Mouse (Mus musculus): Measurements from ENCODE around the gene Tmem109. TPM values are rescaled to one million over a fixed set of nuclear protein-coding genes. Genes with fewer than 3 reads are reported as not detected.

Gene Tmem109
- polyA plus RNA-seq, 1 experiment from 2014 or later, result 81.0 TPM

DNA sequence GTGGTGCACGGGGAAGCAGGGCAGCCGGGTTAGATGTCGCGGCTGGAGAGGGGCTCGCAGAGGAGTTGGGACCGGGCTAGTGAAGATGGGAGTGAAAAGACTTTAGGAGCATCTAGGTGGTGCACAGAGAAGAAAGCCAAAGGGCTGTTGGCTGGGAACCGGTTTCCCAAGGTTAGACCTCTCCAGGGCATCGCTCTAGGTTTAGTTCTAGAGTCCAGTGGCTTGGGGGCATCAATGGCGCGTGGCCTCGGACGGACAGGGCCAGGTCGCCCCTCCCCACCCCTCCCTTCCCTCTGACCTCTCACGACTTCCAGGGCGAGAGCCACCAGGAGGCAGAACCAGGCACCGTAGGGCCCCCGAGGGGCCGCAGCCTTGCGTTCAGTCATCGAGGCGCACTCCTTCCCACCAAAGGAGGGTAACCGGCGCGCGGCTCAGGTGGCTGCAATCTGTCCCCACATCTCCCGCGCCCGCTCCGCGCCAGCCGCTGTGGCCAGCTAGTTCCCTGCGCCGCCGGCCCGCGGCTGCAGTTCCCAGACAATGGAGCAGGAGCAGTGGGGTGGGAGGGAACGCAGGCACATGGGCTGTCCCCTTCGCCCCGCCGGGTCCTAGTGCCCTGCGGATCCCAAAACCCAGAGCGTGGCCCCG is 12.4 kb downstream of the Tmem109 start:
- ChIA-PET CTCF (interaction anchor here (1.8 kb wide), 1 partner anchor 11 kb away, joined by 7 read pairs; no protein-coding TSS in a partner anchor), POLR2A (interaction anchor here (1.2 kb wide), 1 partner anchor 153 kb away, joined by 3 read pairs; no protein-coding TSS in a partner anchor)
- in situ Hi-C loops (cut with MboI; ENCODE audit: low pct_unique_long_range_greater_than_20kb), result no loop called here
- TF ChIP-seq CTCF (IDR thresholded peaks at IDR 0.05), result no peak
- H3K27me3 ChIP-seq, result no peaks in the 10 kb centered on the region
- ATAC-seq (peak; percentile 90), DNase-seq (ENCODE audit: low read depth, low spot score) (peak; percentile 41)

DNA sequence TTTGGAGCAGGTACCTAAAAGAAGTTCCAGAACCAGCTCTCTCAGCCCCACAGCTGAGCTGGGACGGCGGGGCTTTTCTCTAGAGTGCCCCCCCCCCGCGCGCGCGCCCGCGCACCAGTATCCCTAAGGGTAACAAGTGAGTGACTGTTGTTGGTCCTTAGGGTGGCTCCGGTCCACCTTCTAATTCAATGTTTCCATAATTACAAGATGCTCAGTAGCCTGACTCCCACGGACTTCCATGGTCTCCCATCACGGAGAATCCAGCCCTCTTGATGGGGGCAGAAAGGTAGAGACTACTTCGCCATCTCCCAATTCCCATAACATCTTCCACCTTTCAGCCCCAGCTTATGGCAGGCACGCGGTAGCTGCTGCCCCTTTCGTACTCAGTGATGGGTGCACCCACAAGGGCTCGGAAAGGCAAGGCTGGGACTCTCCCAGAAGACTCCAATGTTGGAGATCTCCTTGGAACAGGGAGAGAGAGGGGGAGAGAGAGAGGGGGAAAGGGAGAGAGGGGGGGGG is 13.1 kb downstream of the Tmem109 start:
- DNase-seq (ENCODE audit: low read depth, low spot score), result no peak
- in situ Hi-C loops (cut with MboI; ENCODE audit: low pct_unique_long_range_greater_than_20kb), result no loop called here
- no peak for TF ChIP-seq CTCF (IDR thresholded peaks at IDR 0.05)
- H3K27me3 ChIP-seq, result no peaks in the 10 kb centered on the region
- ChIA-PET POLR2A (no interaction called here), CTCF (interaction anchor here (1.1 to 1.3 kb wide), 2 partner anchors 90 to 184 kb away, joined by 3 read pairs; no protein-coding TSS in a partner anchor)
- no peak for ATAC-seq

DNA sequence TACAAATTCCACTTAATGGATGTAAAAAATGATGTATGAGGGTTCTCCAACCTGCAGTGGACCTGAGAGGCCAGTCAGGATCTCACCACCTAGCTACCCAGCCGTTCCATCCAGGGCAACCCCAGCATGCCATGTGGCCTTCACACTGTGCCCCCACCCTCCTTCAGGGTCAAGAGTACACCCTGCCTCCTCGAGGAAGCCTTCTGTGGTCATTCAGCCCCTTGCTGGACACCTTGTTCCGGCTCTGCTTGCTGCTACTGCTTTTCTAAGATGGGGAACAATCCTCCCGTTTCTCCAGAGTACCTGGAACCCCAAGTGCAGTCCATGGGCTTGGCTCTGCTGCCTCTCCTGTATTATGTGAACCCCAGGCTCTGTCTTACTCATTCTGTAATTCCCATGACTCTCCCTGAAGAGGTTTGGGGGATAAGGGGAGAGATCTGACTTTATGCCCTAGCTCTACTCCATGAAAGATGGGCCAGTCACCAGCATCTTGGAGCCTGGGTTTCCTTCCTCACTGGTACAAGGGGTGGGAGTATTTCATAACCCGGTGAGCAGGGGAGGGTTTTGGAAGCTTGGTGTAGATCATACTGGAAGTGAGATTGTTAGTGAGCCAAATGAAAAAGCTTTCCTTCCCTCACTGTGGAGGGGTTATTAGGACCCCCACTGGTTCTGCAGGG is 13.7 kb downstream of the Tmem109 start:
- no peaks in the 10 kb centered on the region for H3K27me3 ChIP-seq

DNA sequence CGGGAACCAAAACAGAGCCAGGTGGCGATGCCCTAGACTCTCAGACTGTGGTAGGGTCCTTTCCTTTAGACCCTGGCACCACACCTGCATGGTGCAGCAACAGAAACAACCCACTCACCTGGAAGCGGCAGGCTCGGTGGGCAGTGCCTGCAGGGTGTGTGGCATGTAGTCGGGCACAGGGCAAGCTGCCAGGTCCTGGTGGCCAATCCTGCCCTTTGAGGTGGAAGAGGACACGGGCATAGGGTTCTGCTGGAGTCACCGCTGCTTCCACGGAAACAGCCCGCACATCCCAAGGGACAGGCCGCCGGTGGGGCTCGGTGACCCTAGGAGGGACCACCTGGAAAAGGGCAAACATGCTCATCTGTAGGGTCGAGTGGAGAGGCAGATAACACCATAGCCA is 15.4 kb downstream of the Tmem109 start:
- no peaks in the 10 kb centered on the region for H3K27me3 ChIP-seq
- DNase-seq (ENCODE audit: low read depth, low spot score) (no peak), ATAC-seq (no peak)
- ChIA-PET POLR2A (no interaction called here), CTCF (no interaction called here)
- in situ Hi-C loops (cut with MboI; ENCODE audit: low pct_unique_long_range_greater_than_20kb), result no loop called here
- no peak for TF ChIP-seq CTCF (IDR thresholded peaks at IDR 0.05)

More for the DNA sequence above, 13.7 kb downstream of the Tmem109 start:
- ChIA-PET POLR2A (interaction anchor here (0.6 kb wide), 1 partner anchor 23 kb away, joined by 3 read pairs; no protein-coding TSS in a partner anchor), CTCF (interaction anchor here (1.0 to 1.3 kb wide), 3 partner anchors 91 to 183 kb away, joined by 3 read pairs; no protein-coding TSS in a partner anchor)
- DNase-seq (ENCODE audit: low read depth, low spot score) (no peak), ATAC-seq (no peak)
- no peak for TF ChIP-seq CTCF (IDR thresholded peaks at IDR 0.05)
- in situ Hi-C loops (cut with MboI; ENCODE audit: low pct_unique_long_range_greater_than_20kb), result no loop called here

DNA sequence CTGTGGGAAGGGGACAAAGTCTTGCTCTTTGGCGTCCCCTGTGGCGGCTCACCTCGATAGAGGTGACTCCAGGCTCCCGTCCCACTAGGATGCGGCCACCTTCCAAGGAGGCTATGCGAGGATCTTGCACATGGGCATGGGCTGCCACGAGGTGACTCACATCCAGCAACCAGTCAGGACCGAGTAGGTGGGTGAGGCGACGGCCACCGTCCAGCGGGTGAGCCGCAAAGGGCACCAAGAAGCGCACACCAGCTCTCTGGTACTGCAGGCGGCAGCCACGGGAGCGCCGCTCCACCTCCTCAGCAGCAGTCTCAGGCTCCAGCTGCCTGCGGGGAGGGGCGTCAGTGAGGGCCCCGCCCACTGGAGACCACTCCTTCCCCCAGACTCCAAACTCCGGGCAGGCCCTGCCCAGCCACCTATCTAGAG is 21.7 kb downstream of the Tmem109 start:
- in situ Hi-C loops (cut with MboI; ENCODE audit: low pct_unique_long_range_greater_than_20kb), result no loop called here
- POLR2A ChIA-PET, result interaction anchor here (0.7 kb wide), 1 partner anchor 35 kb away, joined by 3 read pairs; no protein-coding TSS in a partner anchor
- no peak for TF ChIP-seq CTCF (IDR thresholded peaks at IDR 0.05)
- CTCF ChIA-PET, result interaction anchor here (1.5 kb wide), 1 partner anchor 24 kb away, joined by 3 read pairs; no protein-coding TSS in a partner anchor
- H3K27me3 ChIP-seq, result no peaks in the 10 kb centered on the region
- ATAC-seq (no peak), DNase-seq (ENCODE audit: low read depth, low spot score) (no peak)

DNA sequence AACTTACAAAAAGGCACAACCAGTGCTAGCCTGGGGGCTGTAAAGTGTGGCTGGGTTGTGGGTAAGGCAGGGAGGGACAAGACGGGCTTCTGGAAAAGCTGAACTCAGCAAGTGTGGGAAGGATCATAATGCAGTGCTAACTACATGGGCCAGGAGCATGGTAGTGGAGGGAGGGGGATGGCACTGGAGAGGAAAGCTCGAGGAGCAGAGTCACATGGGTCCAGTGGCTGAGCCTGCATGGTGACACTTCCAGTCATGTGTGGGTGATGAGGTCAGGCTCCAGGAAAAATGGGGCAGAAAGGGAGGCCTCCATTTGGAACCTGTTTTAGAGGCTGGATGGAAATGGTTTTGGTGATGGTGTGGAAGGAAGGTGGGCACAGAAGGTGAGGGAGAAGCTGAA is 25.3 kb downstream of the Tmem109 start:
- H3K27me3 ChIP-seq, result no peaks in the 10 kb centered on the region
- no peak for DNase-seq (ENCODE audit: low read depth, low spot score)
- CTCF ChIA-PET, result no interaction called here
- POLR2A ChIA-PET, result no interaction called here
- in situ Hi-C loops (cut with MboI; ENCODE audit: low pct_unique_long_range_greater_than_20kb), result no loop called here
- ATAC-seq, result no peak
- TF ChIP-seq CTCF (IDR thresholded peaks at IDR 0.05), result no peak

DNA sequence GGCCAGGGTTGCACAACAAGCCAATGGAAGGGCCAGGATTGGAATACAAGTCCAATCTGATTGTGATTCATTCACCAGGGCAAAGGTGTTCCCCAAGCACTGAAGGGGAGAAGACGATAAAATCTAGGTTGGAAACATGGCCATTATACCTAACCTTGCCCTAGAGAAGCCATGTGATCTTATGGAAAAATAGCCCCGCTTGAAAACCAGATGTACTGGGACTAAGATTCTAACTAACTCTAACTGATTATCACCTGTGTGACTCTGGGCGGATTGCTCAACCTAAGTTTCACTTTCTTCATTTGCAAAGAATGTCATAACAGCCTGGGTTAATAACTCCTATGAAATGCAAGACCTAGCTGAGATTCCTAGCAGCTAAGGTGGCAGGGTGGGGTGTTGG is 26.4 kb downstream of the Tmem109 start:
- no peak for TF ChIP-seq CTCF (IDR thresholded peaks at IDR 0.05)
- ChIA-PET CTCF (interaction anchor here (1.2 kb wide), 1 partner anchor 12 kb away, joined by 4 read pairs; no protein-coding TSS in a partner anchor), POLR2A (interaction anchor here (0.6 kb wide), 1 partner anchor 275 kb away, joined by 9 read pairs; no protein-coding TSS in a partner anchor)
- ATAC-seq (no peak), DNase-seq (ENCODE audit: low read depth, low spot score) (no peak)
- no peaks in the 10 kb centered on the region for H3K27me3 ChIP-seq
- in situ Hi-C loops (cut with MboI; ENCODE audit: low pct_unique_long_range_greater_than_20kb), result no loop called here

DNA sequence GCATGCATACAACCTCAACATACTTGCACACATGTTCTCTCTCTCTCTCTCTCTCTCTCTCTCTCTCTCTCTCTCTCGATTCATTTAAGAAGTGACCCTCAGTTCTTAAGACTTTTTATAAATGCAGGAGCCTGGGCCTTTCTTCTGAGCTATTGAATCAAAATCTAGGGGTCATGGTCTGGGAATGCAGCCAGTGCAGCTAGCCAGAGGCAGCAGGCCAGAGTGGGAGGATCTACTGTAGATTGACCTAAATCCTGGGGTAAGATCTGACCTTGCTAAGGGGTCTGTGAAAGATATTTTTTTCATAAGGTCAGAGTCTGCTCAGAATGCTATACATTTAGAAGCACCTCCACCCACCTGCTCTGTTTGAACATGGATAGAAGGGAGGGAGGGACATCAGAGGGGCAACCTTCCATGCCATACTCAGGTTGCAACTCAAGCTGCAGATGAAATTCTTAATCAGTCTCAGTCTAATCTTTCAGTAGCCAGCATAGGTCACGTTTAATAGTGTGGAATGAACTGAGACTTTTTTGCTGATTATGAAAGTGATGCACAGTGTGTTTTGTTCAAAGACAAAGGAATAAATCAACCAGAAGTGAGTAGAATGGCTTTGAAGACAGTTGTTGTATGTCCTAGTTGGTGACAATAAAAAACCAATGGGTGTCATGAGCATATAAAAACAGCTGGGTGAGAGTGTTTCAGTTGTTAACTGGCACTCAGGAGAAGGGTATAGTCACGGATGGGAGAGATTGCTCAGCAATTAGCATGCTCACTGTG is 34.3 kb downstream of the Tmem109 start:
- ATAC-seq, result no peak
- TF ChIP-seq CTCF (IDR thresholded peaks at IDR 0.05), result no peak
- H3K27me3 ChIP-seq, result no peaks in the 10 kb centered on the region
- ChIA-PET CTCF (interaction anchor here (1.3 kb wide), 1 partner anchor 14 kb away, joined by 5 read pairs; no protein-coding TSS in a partner anchor), POLR2A (no interaction called here)
- DNase-seq (ENCODE audit: low read depth, low spot score), result no peak
- in situ Hi-C loops (cut with MboI; ENCODE audit: low pct_unique_long_range_greater_than_20kb), result loop anchor here (10.0 kb wide), 1 partner anchor 133 kb away; no protein-coding TSS in a partner anchor

DNA sequence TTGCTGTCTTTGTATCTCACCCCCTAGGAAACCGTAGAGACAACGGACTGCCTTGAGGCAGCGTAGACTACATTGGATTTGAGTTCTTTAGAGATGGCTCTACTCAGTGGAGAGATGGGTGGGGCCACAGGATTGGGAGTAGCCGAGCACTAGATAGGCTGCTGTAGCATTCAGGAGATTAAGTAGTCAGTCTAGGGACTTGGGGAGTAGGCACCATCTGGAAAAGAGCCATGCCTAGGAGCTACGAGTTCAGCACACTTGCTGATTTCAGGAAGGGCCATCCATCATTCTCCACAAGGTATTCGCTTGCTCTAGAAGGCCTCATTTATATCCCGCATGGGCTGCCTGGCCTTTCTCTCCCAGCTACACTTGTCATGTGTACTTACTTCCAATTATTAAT is 35.7 kb downstream of the Tmem109 start:
- POLR2A ChIA-PET, result interaction anchor here (1.1 kb wide), 1 partner anchor 34 kb away, joined by 3 read pairs; no protein-coding TSS in a partner anchor
- no peak for ATAC-seq
- DNase-seq (ENCODE audit: low read depth, low spot score), result no peak
- in situ Hi-C loops (cut with MboI; ENCODE audit: low pct_unique_long_range_greater_than_20kb), result loop anchor here (10.0 kb wide), 1 partner anchor 131 kb away; no protein-coding TSS in a partner anchor
- H3K27me3 ChIP-seq, result no peaks in the 10 kb centered on the region
- CTCF ChIA-PET, result interaction anchor here (0.8 to 1.3 kb wide), 2 partner anchors 13 to 137 kb away, joined by 3 to 5 read pairs; no protein-coding TSS in a partner anchor
- no peak for TF ChIP-seq CTCF (IDR thresholded peaks at IDR 0.05)

DNA sequence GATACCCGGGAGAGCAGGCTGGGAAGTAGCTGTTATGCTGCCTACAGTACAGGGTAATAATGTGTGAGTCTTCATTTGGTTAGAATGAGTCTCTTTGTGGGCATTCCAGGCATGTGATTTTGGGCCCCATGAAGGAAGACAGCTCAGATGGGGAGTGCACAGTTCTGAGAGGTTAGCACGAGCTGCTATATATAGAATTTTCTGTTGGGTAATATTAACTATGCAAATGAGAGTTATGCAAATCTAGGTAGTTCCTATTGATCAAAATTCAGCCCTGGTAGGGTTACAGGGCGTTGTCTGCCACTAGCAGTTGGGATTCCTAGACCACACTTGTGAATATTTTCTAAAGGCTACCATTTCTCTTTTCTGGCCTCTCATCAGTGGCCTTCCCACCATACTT is 36.3 kb downstream of the Tmem109 start:
- CTCF ChIA-PET, result no interaction called here

More for the DNA sequence above, 36.3 kb downstream of the Tmem109 start:
- ATAC-seq, result no peak
- POLR2A ChIA-PET, result no interaction called here
- no peak for DNase-seq (ENCODE audit: low read depth, low spot score)
- in situ Hi-C loops (cut with MboI; ENCODE audit: low pct_unique_long_range_greater_than_20kb), result loop anchor here (10.0 kb wide), 1 partner anchor 131 kb away; no protein-coding TSS in a partner anchor
- no peaks in the 10 kb centered on the region for H3K27me3 ChIP-seq
- no peak for TF ChIP-seq CTCF (IDR thresholded peaks at IDR 0.05)

All from Patski (cell line).